Mouse (Mus musculus) ES-Bruce4 (cell line): ENCODE measurements around the gene Plod3.

ENCODE experiments used
- CTCF ChIP-seq: IDR thresholded peaks from one replicate; pipeline ENCODE4 v1.8.1; 2011; ENCODE audit warnings: low read depth, low read length
- EP300 ChIP-seq: IDR thresholded peaks from 2 replicates; pipeline ENCODE4 v1.6.1; 2011; ENCODE audit warnings: low read depth, low read length; ENCODE audit not compliant: insufficient read depth
- POLR2A ChIP-seq: IDR thresholded peaks from one replicate; pipeline ENCODE4 v1.8.1; 2011; ENCODE audit warnings: low read length; ENCODE audit not compliant: insufficient read depth

- TF ChIP-seq CTCF, result peak; percentile 7
- TF ChIP-seq EP300, result no peak
- no peak for TF ChIP-seq POLR2A
These were observed 45.2 kb downstream of the Plod3 start for GRCm38 (mm10) chr5:137032033-137032421.
